Mouse (Mus musculus) frontal cortex, adult (tissue): ENCODE measurements around the gene Midn.

Experiments
- ATAC-seq: cut with Nextera tagmentation; 2 replicates; pipeline ENCODE4 v1.9.2; 2017; ENCODE audit warnings: mild to moderate bottlenecking, moderate library complexity, mixed read lengths; ENCODE audit not compliant: low TSS enrichment

The Midn gene

DNA sequence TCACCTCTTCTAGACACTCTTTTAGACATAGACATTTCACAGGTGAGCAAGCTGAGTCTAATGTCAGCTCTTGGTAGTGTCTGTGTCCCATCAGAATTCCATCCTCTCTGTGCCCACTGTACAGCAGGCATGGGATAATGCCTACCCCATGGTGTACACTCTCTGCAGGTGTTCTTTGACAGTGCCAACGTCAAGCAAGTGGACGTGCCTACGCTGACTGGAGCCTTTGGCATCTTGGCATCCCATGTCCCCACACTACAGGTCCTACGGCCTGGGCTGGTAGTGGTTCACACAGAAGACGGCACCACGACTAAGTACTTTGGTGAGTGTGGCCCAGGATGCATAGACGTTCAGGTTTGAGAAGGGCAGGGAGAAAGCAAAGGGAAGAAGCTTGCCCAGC lies 4.4 kb upstream of the Midn start:
- ATAC-seq = no peak

DNA sequence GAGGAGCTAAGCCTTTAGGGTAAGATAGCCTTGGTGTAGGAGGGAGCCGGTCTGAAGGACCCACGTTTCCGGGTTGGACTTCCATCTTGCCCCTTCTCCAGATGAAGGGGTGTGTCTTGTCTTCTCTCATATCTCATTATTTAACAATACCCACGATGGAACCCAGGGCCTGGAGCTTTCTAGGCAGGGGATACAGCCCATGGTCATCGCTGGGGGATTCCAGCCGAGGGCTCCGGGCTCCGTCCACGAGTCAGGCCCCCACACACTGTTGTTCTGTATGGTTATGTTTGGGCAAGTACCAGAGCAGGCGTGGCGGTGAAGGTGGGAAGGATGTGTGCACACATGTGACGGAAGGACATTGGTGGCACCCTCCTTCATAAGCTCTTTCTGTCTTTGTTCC lies 3.9 kb upstream of the Midn start:
- ATAC-seq = no peak

DNA sequence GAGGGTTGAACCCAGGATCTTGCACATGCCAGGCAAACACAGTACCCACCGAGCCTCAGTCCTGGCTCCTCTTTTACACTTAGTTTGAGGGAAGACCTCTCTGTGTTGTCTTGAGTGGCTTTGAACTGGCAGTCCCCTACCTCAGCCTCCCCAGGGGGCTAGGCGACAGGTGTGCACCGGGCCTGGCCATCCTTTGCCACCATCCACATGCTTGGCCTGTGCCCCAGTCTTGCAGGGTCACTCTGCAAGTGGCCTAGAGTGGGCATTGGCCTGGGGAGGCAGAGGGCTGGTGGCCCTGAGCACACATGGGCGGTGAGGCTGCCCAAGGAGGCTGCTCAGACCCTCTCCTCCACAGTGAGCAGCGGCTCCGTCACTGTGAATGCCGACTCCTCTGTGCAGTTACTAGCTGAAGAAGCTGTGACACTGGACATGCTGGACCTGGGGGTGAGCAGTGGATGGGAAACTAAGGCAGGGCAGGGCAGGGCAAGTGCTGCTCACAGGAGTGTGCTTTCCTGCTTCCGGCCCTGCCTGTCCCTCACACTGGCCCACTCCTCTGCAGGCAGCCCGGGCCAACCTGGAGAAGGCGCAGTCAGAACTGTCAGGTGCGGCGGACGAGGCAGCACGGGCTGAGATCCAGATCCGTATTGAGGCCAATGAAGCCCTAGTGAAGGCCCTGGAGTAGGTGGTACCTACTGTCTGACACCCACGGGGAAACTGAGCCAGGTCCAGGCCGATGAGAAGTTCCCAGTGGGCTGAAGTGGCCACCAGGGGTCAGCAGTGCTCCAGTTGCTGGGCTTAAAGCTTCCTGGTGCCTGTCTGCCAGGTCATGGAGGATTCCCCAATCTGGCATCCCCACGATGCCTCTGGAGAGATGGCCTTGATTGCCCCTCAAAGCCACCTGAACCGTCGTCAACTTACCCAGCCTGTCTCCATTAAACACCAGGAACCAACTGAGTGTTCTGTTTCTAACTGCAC lies 2.9 kb upstream of the Midn start:
- ATAC-seq = no peak

DNA sequence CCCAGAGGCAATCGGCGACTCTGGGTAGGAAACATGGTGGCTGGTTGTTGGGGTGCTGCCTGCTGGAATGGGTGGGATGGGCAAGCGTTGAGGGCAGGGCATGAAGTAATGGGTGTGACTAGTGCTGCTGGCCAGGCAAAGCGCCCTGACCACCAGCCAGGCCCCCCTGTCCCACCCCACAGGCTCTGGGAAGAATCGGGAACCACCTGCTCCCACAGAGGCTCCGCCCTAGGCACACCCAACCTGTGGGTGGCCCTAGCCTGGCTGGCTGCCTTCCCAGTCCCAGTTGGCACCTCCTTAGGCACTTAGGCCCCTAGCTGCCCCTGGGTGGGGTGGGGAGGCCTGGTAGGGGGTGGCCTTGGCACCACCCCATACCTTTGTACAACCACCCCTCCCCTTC lies 2.2 kb upstream of the Midn start:
- ATAC-seq = no peak

DNA sequence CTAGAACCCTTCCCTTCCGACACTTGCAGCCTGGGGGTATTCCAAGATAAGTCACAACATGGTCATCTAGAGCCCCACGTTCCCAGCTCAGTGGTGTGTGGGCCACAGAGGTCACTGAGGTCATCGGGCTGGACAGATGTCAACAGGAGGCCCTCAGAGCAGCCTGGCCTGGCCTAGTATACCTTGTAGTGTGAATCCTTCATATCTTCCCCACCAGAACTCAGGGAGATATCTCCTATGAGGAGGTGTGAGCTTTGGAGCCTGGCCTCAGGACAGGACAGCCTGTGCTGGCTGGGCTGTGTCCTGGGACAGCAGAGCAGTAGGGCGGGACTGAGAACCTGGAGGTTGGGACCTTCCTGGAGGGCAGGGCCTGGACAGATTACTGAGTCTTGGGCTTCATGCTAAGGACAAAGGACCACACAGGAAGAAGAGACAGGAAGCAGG lies 1.5 kb upstream of the Midn start:
- no peak for ATAC-seq

DNA sequence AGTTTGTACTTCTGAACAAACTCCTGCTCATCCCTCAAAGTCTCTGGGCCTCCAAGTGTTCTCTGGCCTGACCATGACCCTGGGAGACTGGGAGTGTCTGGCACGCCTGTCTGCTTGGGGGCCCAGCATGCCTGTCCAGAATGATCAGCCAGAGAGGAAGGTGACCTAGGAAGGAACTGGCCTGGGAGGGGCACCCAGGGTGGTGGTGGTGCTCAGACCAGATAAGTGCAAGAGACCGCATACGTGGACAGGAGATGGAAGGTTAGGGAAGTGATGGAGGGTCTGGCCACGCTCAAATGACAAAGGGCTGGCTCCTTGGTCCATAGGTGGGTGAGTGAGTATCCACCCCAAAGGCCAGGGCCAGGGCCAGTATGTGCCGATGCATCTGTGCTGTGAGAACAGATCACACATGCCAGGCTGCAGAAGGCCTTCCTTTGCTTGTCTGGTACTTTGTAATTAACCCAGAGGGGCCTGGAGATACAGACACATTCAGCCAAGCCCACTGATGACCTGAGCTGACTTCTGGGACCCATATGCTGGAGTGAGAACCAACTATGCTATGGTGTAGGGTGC lies 840 bp upstream of the Midn start:
- no peak for ATAC-seq

DNA sequence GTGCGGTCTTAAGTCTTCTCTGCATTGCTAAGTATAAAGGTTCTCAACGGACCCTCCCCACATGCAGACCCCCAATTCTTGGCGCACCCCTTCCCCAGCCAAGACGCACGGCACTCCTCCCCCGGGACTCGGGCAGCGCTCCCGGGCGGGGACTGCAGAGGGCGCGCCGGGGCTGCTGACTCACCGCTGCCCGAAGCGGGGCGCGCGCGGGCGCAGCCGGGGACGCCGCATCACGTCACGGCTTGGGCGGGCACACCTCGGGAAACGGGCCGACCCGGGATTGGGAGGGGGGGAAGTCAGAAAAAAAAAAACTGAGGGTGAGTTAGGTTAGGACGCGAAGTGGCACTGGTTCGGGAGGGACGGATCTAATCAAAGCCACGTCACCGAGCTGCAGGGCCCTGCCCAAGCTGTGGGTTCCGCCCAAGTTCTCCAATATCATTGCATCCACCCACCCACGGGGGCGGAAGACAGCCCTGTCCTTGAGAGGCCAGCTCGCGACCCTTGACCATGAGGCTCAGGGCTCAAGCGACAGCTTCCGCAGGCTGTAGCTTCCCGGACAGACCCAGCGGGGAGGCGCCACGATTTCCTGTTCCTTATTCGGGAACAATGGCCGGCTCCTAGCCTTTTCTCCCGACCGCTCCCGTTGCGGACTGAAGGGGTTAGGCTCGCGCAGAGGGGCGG lies 678 bp downstream of the Midn start:
- peak; percentile 25 for ATAC-seq

DNA sequence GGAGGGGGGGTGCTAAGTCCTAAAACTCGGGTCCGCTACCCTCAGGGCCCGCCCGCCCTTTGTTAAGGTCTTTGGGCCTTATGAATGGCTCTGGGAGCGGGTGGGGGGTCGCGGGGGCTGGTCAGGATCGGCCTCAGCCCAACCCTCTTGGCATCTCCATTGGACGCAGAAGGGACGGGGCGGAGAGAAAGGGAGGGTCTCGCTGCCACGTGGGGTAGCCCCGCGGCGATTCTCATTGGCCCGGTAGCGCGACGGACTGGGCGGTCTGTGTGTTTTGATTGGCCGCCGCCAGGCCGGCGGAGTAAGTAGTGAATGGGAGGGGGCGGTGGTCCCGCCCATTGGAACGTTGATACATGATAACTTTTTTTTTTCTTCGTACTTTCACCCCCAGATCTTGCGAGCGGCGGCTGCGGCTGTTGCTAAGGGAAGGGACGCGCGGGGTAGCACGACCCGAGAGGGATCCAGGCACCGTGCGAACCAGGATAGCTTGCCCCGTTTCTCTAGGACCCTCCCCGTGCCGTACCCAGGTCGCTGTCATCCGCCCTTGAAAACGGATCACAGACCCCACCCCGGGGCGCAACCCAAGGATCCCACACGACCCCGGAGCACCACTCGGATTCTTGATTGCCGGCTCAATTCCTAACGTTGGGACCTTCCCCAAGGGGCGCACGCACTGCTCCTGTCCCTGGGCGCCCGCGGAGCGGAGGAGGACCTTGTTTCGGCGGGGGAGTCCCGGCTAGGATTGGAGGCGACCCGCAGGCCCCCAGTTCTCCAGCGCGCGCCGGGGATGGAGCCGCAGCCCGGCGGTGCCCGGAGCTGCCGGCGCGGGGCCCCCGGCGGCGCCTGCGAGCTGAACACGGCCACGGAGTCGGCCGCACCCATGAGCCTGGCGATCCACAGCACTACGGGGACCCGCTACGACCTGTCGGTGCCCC lies 1.5 kb downstream of the Midn start:
- ATAC-seq = peak; percentile 51

DNA sequence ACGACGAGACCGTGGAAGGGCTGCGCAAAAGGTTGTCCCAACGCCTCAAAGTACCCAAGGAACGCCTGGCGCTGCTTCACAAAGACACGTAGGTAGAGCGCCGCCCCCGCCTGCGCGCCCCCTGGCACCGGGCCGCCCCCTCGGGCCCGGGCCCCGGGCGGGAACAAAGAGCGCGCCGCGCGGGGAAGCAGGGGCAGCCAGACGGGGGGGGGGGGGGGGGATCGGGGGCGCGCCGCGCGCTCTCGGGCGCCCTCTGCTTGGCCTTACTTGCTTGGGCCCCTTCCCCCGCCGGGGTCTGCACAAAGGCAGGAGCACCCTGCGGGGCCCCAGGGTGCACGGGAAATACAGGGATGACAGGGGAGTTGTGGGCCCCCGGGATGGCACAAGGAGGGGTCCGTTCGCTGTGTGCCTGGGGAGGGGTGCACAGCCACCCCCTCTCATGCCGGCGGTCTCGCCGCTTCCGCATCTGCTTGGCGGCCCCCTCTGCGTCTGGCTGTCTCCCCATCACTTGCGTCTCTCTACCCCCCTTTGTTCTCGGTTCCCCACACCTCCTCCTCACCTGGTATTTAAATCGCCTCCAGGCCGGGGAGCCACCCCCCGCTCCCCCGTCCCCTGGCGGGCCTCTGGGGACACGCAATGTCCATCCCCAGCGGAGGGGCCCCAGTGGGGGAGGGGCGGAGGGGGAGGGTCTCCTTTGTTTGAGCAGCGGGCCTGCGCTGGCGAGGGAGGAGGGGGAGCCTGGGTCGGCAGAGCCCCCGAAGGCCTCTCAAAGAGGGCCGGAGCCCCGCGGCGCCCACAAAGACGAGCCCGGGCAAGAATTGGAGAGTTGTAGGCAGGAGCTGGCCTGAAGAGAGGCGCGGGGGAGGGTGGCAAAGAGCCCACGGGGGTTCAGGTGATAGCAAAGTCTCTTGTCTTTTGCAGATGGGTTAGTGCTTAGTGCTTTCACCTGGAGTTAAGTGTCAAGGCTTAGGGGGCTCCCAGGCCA lies 2.4 kb downstream of the Midn start:
- ATAC-seq = no peak

DNA sequence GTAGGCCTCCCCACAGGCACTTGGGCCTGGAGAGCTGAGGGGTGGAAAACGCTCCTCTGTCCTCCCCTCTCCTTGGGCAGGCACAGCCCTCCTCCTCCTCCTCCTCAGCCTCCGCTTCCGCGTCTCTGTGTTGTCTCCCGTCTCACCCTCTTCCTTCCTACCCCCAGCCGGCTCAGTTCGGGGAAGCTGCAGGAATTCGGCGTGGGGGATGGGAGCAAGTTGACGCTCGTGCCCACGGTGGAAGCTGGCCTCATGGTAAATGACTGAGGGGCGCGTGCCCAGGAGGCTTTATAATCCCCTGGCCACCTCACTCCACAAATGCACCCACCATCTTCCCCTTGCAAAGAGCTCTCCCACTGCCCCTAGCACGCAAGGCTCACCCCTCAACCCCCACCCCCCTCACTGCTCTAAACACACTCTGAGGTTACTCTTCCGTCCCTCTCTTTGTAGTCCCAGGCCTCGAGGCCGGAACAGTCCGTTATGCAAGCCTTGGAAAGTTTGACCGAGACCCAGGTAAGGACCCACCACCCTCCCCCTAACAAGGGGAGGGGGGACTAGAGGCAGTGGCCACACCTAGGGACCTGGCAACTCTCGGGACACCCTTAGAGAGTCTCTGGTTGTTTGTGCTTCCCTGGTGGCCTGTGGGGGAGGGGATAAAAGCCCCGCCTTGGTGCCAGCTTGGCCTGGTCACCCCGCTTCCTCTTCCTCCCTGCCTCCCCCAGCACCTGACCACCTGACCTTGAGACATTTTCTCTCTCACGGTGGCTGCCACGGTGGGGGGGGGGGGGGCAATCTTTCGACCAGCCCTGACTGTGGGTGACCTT lies 3.4 kb downstream of the Midn start:
- no peak for ATAC-seq

DNA sequence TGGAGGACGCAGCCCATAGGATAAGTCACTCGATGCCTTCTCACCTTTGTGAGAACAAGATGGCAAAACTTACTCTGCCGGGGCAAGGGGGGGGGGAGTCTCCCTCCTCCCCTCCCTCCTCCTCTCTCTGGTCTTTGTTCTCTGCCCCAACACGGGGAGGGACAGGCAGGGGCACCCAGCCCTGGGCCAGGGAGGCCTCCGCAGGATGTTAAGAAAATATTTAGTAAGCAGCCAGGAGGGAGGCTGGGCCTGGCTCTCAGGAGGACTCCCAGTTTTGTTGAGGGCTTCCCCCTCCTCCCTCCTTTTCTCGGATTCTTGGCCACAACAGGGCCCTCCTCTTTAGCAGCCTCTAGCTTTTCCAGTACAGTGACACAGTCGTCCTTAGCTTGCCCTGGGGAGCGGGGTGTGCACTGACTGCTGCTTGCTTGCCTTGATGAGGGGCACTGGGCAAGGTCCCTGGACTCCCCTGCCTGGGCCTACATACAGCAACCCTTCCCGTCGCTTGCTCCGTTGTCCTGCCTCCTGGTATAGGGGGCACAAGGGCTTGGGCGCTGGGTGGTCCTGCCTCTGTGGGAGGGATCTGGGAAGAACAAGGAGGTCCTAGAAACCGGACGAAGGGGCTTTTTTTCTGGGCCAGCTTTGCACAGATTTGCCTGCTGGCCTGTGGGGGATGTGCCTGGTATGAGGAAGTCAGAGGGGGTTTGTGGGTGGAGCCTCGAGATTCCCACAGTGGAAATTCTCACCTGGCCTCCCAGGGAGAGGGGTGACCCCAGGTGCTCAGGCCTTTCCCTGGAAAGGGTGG lies 4.2 kb downstream of the Midn start:
- 0 out of 2 replicates have a peak, but pooled peaks have one; percentile 1 for ATAC-seq

DNA sequence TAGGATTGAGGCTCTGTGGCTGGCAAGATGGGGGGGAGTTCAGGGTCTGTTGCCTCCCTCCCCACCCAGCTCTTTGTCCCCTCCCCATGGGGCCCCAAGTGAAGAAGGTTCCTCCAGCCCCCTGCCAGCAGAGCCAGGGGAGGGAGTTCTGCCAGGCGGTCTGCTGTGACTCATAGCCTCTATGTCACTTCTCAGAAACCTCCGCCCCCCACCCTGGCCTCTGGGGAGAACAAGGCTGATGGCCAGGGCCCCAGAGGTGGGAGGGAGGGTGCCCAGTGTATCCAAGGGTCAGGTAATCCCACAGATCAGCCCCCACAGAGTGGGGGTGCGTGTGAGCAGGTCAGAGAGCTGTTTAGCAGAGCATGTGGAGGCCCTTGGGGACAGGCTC lies 4.8 kb downstream of the Midn start:
- no peak for ATAC-seq

DNA sequence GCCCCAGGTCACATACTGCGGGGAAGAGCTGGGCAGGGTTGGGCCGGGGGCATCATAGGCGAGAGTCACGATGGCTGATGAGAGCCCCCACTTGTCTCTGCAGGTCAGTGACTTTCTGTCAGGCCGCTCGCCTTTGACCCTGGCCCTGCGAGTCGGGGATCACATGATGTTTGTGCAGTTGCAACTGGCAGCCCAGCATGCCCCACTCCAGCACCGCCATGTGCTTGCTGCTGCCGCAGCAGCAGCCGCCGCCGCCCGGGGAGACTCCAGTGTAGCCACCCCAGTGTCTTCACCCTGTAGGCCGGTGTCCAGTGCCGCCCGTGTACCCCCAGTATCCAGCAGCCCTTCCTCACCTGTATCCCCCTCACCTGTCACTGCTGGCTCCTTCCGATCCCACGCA lies 5.6 kb downstream of the Midn start:
- ATAC-seq = no peak

DNA sequence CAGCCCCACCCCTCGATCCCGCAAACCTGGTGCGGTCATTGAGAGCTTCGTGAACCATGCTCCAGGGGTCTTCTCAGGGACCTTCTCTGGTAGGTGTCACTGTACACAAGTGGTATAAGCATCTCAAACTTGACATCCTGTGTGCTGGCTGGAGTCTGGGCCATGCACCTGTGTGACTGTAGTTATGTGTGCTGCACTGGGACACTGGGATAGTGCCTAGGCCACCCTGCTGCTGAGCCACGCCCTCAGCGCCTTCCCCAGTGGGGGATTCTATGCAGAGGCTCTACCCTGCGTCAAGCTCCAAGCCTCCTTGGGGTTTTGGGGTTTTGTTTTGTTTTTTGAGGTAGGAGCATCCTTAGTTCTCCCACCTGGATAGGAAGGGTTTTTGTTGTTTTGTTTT lies 6.3 kb downstream of the Midn start:
- ATAC-seq = no peak

DNA sequence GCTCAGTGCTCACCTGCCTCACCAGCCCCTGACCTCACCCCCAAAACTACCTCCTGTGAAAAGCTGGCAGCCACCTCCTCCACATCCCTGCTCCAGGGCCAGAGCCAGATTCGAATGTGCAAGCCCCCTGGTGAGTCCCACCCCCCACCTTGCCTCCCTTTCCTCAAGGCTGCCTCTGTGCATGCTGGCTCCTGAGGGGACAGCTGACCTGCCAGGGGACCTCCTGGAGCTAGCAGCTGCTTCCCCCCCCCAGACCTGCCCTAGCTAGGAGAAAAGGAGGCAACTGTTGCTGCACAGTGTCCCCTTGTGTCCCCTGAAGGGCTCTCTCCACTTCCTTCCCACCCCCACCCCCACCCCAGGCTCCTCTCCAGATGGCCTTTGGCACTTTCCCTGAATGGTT lies 7.2 kb downstream of the Midn start:
- no peak for ATAC-seq

DNA sequence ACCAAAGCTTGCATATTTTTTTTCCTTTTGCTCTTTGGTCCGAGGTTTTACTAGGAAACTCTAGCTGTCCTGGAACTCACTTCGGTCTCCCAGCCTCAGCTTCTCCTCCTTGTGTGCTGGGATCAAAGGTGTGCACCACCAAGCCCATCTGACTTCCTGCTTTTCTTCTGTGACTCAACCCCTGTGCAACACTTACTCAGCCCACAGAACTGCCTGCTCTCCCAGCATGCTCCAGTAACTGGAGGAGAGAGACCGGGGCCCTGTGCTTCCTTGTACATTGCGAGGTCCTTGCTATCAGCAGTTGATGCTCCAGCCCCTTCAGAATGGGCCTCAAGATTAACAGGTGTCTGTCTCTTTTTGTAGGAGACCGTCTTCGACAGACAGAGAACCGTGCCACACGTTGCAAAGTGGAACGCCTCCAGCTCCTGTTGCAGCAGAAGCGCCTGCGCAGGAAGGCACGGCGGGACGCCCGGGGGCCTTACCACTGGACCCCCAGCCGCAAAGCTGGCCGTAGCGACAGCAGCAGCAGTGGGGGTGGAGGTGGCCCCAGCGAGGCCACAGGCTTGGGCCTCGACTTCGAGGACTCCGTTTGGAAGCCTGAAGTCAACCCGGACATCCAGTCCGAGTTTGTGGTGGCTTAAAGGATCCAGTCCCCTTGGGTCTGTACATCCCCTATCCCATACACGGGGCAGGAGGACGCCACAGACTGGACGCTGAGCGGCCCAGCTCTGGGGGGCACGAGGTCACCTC lies 8.1 kb downstream of the Midn start:
- ATAC-seq = no peak

DNA sequence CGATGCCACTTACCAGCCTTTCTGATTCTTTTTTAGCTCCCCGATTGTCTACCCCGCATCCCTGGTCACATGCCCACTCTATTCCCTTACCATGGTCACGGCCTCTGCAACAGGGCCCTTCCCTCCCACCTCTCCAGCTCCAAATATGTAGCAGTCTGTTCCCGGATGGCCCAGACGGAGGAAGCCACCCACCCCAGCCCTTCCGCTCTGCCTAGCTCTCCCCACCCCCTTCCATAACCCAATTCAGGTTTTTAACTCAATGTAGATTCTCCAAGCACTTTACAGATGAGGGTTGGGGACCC lies 8.6 kb downstream of the Midn start:
- no peak for ATAC-seq
